Mouse (Mus musculus) cerebellum, postnatal 14 days (tissue): ENCODE data around the gene Pole.

Experiments used
- DNase-seq, 2 experiments: peaks; one replicate each; pipeline ENCODE4 v3.0.0; 2021; ENCODE audit warnings: mixed read lengths in 2 of 2

Pole gene

GRCm38 (mm10) chr5:110285770-110286445 lies at the start of gene Pole, which contains the start of gene Pxmp2:
Gene Pole, plus strand, starts transcription at chr5:110286306.
Gene Pxmp2, minus strand, starts transcription at chr5:110286186.
- DNase-seq, result peak; percentile 92 to 94

DNA sequence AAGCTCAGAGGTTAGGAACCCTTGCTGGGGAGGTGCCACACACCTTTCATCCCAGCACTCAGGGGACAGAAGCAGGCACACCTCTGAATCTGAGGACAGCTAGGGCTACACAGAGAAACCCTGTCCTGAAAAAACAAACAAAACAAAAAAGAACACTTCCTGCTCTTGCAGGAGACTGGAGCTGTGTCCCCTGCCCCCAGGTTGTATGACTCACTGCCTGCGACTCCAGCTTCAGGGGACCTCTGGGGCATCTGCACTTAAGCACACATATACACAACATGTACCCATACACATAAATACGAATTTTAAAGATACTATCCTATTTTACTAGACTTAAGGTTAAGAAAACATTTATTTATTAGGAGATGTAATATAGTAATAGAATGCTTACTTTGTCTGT lies 42.0 kb upstream of the Pole start:
- no peak for DNase-seq

- no peak for DNase-seq
These were observed 19.2 kb upstream of the Pole start for GRCm38 (mm10) chr5:110266941-110267340.

- DNase-seq, result peak; percentile 96 to 99
These were observed 16.7 kb upstream of the Pole start, which contains the start of gene Pgam5 for GRCm38 (mm10) chr5:110269141-110270101. Gene Pgam5, minus strand, starts transcription at chr5:110269913.

DNA sequence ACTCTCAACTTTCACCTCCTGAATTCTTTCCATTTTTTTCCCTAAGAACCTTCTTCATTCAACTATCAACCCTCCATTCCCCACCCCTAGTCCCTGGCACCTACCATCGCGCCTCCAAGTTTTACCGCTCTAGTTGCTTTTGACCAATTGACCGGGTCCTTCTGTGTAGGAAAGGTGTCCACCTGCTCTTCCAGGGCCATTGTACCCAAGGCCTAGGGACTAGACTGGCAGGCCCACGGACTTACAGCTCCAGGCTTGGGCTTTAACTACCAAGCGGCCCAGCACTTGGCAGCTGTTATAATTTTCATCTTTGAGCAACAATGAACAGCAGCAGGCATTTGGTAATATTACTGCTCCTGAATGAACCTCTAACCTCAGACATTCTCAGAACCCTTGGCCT lies 15.9 kb upstream of the Pole start:
- peak; percentile 19 to 23 for DNase-seq

GRCm38 (mm10) chr5:110274147-110274546 lies 12.0 kb upstream of the Pole start:
- no peak for DNase-seq

DNA sequence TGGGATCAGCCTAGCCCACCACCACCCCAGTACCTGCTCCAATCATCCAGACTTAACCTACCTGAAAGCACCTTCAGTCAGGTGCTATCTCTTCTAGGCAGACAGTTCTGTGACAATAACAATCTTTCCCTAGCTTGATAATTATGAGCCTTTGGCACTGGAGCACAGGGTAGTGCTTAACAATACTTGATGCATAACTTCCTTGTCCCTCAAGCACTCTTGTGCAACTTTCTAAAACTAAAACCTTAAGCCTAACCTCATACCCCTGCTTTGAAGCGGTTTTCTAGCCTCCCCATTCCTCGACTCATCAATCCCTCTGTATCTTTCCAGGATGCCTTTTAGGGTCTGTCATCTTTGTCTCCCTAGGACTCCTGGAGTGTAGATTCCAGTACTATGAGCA lies 11.3 kb upstream of the Pole start:
- no peak for DNase-seq

DNA sequence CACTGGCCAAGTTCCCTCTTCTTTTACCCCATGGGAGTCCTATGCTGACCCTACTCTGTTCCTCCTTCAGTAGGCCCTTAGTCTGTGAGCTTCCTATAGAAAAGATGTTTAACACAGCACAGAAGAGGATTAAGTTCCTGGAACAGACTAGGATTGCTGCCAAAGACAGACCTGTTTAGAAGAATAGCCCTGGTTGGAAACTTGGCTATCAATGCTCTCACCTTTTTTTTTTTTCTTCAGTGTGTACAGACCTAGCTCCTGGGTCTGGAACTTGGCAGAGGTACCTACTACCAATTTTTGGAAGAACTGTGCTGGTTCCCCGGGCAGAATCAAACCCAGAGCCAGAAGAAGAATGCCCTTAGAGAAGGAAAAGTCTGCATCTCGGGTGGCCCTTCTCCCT lies 9.7 kb upstream of the Pole start:
- DNase-seq, result no peak

DNA sequence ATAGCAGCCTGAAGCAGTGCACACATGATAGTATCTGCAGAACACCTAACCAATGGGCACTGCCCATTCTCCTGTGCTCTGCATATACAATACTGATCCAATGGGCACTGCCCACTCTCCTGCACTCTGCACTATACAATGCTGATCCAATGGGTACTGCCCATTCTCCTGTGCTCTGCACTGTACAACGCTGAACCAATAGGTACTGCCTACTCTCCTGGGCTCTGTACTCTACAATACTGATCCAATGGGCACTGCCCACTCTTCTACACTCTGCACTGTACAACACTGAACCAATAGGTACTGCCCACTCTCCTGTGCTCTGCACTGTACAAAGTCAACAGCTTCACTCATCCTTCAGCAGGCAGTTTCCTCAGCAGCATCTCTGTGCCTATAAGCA lies 9.2 kb upstream of the Pole start:
- DNase-seq, result no peak

DNA sequence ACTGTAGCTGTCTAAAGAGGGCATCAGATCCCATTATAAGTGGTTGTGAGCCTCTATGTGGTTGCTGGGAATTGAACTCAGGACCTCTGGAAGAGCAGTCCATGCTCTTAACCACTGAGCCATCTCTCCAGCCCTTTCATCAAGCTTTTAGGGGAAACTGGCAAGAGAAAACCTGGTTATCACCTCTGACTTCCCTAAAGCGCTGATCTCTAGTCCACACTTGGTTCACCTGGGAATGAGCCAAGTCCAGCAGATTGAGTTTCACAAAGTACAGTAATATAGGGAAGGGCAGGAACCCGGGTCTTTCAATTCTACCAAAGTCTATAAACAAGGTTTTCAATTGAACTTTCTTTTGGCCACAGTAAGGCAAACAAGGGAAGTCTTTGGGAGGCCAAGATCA lies 4.1 kb upstream of the Pole start:
- no peak for DNase-seq

GRCm38 (mm10) chr5:110284536-110284935 lies 1.6 kb upstream of the Pole start:
- peak; percentile 51 to 79 for DNase-seq

GRCm38 (mm10) chr5:110285156-110285555 lies 950 bp upstream of the Pole start:
- DNase-seq, result peak in 1 of 2 experiments; percentile 10

GRCm38 (mm10) chr5:110286446-110287083 lies 459 bp downstream of the Pole start:
- DNase-seq, result no peak

- no peak for DNase-seq
These were observed 974 bp downstream of the Pole start for GRCm38 (mm10) chr5:110287084-110287475.

- no peak for DNase-seq
These were observed 5.5 kb downstream of the Pole start for GRCm38 (mm10) chr5:110291649-110292048.

DNA sequence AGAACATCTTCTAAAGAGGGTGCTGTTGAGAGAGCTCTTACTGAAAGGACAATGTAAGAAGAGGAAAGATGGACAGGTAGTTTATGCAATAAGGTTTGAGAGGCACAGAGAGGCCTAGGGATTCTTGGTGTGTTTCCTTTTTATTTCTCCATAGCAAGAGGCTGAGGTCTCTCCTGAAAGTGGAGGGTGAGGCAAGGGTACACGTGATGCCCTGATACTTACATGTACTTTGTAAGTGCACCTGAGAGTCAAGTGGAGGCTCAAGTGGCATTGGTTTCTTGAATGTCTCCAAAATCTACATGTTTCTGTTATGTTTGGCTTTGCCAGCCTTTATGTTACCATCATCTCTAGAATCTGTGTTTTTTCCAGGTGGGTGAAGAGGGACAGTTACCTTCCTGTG lies 10.5 kb downstream of the Pole start:
- no peak for DNase-seq

DNA sequence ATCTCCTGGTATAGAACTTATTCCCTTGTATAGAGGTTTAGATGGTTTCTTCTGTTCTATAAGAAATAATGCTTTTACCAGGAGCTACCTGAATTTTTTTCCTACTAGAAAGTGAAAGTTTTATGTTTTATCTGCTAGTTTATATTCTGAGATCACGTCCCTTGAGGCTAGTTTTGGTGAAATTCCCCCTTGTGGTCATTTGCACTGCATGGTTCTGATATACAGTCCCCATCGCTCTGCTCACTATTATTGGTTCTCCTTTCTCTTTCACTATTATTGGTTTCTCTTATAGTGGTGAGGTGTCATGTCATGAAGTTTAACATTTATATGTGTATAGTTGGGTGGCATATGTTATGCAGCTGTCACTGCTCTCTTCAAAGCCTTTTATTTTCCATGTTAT lies 14.5 kb downstream of the Pole start:
- no peak for DNase-seq

DNA sequence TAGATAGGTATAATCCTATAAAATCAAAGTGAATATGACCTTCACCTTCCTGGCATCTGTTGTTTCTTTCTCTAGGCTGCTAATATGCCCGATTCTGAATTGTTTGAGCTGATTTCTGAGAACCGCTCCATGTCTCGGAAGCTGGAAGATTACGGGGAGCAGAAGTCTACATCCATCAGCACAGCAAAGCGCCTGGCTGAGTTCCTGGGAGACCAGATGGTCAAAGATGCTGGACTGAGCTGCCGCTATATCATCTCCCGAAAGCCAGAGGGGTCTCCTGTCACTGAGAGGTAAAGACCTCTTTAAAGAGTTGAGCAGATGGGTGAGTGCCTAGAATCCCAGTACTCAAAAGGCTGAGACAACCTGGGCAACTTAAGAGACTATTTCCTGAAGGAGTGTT lies 22.8 kb downstream of the Pole start:
- peak; percentile 70 to 74 for DNase-seq

DNA sequence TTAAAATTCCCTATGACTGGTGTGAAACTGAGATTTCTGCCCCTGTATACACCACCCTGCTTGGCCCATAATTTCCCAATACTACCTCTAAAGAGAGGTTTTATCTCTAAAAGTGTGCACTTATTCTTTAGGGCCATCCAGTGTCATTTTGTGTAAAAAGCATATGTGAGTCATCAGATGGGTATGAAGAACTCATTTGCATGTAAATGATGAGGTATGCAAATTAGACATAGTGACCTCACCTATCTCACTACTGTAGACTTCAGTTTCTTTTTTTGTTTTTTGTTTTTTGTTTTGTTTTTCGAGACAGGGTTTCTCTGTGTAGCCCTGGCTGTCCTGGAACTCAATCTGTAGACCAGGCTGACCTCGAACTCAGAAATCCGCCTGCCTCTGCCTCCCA lies 27.0 kb downstream of the Pole start:
- no peak for DNase-seq

GRCm38 (mm10) chr5:110330508-110330907 lies 44.4 kb downstream of the Pole start:
- DNase-seq, result no peak

DNA sequence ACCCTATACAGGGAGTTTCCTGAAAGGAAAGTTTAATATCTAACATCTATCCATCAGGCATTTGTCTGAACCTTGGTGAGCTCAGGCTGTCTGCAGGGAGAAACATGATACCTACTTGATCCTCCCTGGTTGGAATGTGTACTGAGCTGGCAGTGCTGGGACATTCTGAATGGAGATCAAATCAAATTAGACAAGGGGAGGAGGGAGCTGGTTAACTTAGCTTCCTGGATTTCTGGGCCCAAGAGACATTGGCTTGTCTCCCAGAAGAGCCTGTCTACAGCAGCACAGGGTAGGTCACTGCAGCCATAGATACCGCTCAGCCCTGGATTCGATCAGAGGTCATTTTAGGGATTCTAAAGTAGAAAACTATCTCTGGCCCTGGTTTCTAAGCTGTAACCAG lies 52.7 kb downstream of the Pole start:
- no peak for DNase-seq

- DNase-seq, result peak; percentile 47 to 52
These were observed 56.7 kb downstream of the Pole start, which contains the start of gene P2rx2 for GRCm38 (mm10) chr5:110342648-110343284. Gene P2rx2, minus strand, starts transcription at chr5:110343212.

- no peak for DNase-seq
These were observed 58.4 kb downstream of the Pole start, which contains the start of gene Lrcol1 for GRCm38 (mm10) chr5:110344524-110344923. Gene Lrcol1, plus strand, starts transcription at chr5:110344730.
